Comparison of ENCODE assay signal across 13 mouse cellular contexts in genomic region chr2:91475791-91476190, GRCm38 (mm10). TPM values are rescaled to one million over a fixed set of nuclear protein-coding genes. Genes with fewer than 3 reads are reported as not detected.
DNase-seq lines count a peak whose midpoint lies in the region; ATAC-seq and TF ChIP-seq lines count a peak whose summit lies in the region.
"Had no signal": no experiment of that assay in that cellular context is flagged by ENCODE, and none has a peak within 500 bp of the region (broad histone marks: within the 10 kb centered on the region; RNA-seq: fewer than 3 reads in every experiment).

No protein-coding gene starts in this region.

- no peak for TF ChIP-seq CTCF in kidney, adult 2 months (conservative IDR thresholded peaks at IDR 0.05; ENCODE audit: insufficient read depth, insufficient read length, low read depth, low read length)
- no peak for TF ChIP-seq CTCF in heart, postnatal 0 days (IDR thresholded peaks at IDR 0.05; ENCODE audit: low read depth)
- TF ChIP-seq CTCF in left cerebral cortex, adult 2 months (IDR thresholded peaks at IDR 0.05), result no peak

- intact Hi-C loops in left cerebral cortex, adult 2 months (cut with DNase I), result loop anchor here (1.0 kb wide), 2 partner anchors 16 to 147 kb away; no protein-coding TSS in a partner anchor

- H3K27ac ChIP-seq in kidney, adult 2 months (ENCODE audit: insufficient read depth, low read depth, low read length), result no peak overlapping the region
- H3K27ac ChIP-seq in embryonic facial prominence, embryonic 10.5 days (replicated peaks), result peak overlapping the region; percentile 42; the same call in 1 of the 2 replicates
- peak overlapping the region; percentile 27 for H3K27ac ChIP-seq in heart, postnatal 0 days (ENCODE audit: low read depth)
- no peak overlapping the region for H3K27ac ChIP-seq in stomach, embryonic 16.5 days (ENCODE audit: low read length)
- no peak overlapping the region for H3K27ac ChIP-seq in left cerebral cortex, adult 2 months
- H3K27ac ChIP-seq: forebrain, embryonic 12.5 days; limb, embryonic 12.5 days had no signal

- TF ChIP-seq EP300 in heart, postnatal 0 days (IDR thresholded peaks at IDR 0.05; ENCODE audit: low read depth), result no peak

- H3K27me3 ChIP-seq in kidney, adult 2 months (replicated peaks; ENCODE audit: control insufficient read depth, insufficient read depth, low read length), result no peaks in the 10 kb centered on the region
- no peaks in the 10 kb centered on the region for H3K27me3 ChIP-seq in embryonic facial prominence, embryonic 10.5 days (replicated peaks; ENCODE audit: low read depth, poor library complexity, severe bottlenecking)
- H3K27me3 ChIP-seq in heart, postnatal 0 days (ENCODE audit: control insufficient read depth, insufficient read depth, low read length), result no peaks in the 10 kb centered on the region
- H3K27me3 ChIP-seq in stomach, embryonic 16.5 days (ENCODE audit: control insufficient read depth, insufficient read depth, low read length), result no peaks in the 10 kb centered on the region
- H3K27me3 ChIP-seq: forebrain, embryonic 12.5 days; intestine, embryonic 15.5 days; limb, embryonic 12.5 days had no signal

- TF ChIP-seq POLR2A in kidney, adult 2 months (IDR thresholded peaks at IDR 0.05; ENCODE audit: low read depth, low read length), result no peak

- WGBS in kidney, adult 2 months, result 60% methylated on average over 7 of the region's 7 CpGs
- WGBS in embryonic facial prominence, embryonic 10.5 days, result 76% methylated on average over 7 of the region's 7 CpGs
- 62% methylated on average over 7 of the region's 7 CpGs for WGBS in heart, postnatal 0 days
- WGBS in stomach, embryonic 16.5 days, result 58% methylated on average over 7 of the region's 7 CpGs

- DNase-seq in kidney, postnatal 10 days, result peak; percentile 45
- DNase-seq in kidney, adult 2 months, result no peak
- DNase-seq in embryonic facial prominence, embryonic 10.5 days (ENCODE audit: low spot score), result no peak
- DNase-seq in heart, postnatal 0 days (ENCODE audit: low spot score), result no peak
- no peak for DNase-seq in left cerebral cortex, adult 2 months (ENCODE audit: extremely low spot score in 1 of 2, low spot score in 2 of 2)
- DNase-seq in cerebellum, adult 8-10 months, result no peak
- DNase-seq: lung, adult 2 months; right cerebral cortex, postnatal 14 days had no signal

- H3K36me3 ChIP-seq in kidney, adult 2 months (ENCODE audit: control insufficient read depth, insufficient read depth, low read length), result no peaks in the 10 kb centered on the region
- H3K36me3 ChIP-seq in embryonic facial prominence, embryonic 10.5 days (replicated peaks), result peaks cover 97% of the 10 kb centered on the region
- peaks cover 36% of the 10 kb centered on the region for H3K36me3 ChIP-seq in heart, postnatal 0 days (replicated peaks; ENCODE audit: control insufficient read depth, insufficient read depth, low read length)
- peaks cover 4% of the 10 kb centered on the region; the same call in 1 of the 2 replicates for H3K36me3 ChIP-seq in stomach, embryonic 16.5 days (ENCODE audit: control insufficient read depth, insufficient read depth, low read length)

- ATAC-seq in heart, postnatal 0 days (ENCODE audit: insufficient read depth, low read depth), result peak; percentile 6; the same call in 1 of the 2 replicates
- ATAC-seq in stomach, embryonic 16.5 days (ENCODE audit: insufficient read depth, low FRiP score), result peak; percentile 5; the same call in 1 of the 2 replicates
- ATAC-seq: intestine, embryonic 15.5 days; midbrain, embryonic 16.5 days had no signal

- H3K4me2 ChIP-seq in heart, postnatal 0 days (ENCODE audit: low read depth, low read length), result no peak overlapping the region
- no peak overlapping the region for H3K4me2 ChIP-seq in stomach, embryonic 16.5 days (ENCODE audit: low read depth, low read length)
- H3K4me2 ChIP-seq: forebrain, embryonic 12.5 days; limb, embryonic 12.5 days had no signal

- no peaks in the 10 kb centered on the region; the same call in 1 of the 2 replicates for H3K4me1 ChIP-seq in kidney, adult 2 months (ENCODE audit: control insufficient read depth, insufficient read depth, low read length)
- peaks cover 27% of the 10 kb centered on the region for H3K4me1 ChIP-seq in embryonic facial prominence, embryonic 10.5 days
- H3K4me1 ChIP-seq in heart, postnatal 0 days (ENCODE audit: control insufficient read depth, insufficient read depth), result 0 out of 2 replicates have a peak, but pooled peaks cover 3% of the 10 kb centered on the region
- H3K4me1 ChIP-seq in stomach, embryonic 16.5 days (ENCODE audit: control insufficient read depth, insufficient read depth, low read length), result peaks cover 10% of the 10 kb centered on the region; the same call in 1 of the 2 replicates
- H3K4me1 ChIP-seq: limb, embryonic 12.5 days had no signal

- H3K4me3 ChIP-seq in kidney, adult 2 months (ENCODE audit: insufficient read depth, low read depth, low read length), result no peak overlapping the region
- no peak overlapping the region; the same call in 1 of the 2 replicates for H3K4me3 ChIP-seq in embryonic facial prominence, embryonic 10.5 days
- no peak overlapping the region for H3K4me3 ChIP-seq in heart, postnatal 0 days (ENCODE audit: low read depth, low read length)
- no peak overlapping the region for H3K4me3 ChIP-seq in stomach, embryonic 16.5 days (replicated peaks; ENCODE audit: low read length)
- H3K4me3 ChIP-seq in left cerebral cortex, adult 2 months, result no peak overlapping the region
- H3K4me3 ChIP-seq: forebrain, embryonic 12.5 days; intestine, embryonic 15.5 days; limb, embryonic 12.5 days had no signal

- H3K9ac ChIP-seq in heart, postnatal 0 days (replicated peaks; ENCODE audit: low read depth, low read length), result no peak overlapping the region
- no peak overlapping the region for H3K9ac ChIP-seq in stomach, embryonic 16.5 days (ENCODE audit: low read length)
- H3K9ac ChIP-seq: forebrain, embryonic 12.5 days; intestine, embryonic 15.5 days; limb, embryonic 12.5 days had no signal

- H3K9me3 ChIP-seq in embryonic facial prominence, embryonic 10.5 days, result no peaks in the 10 kb centered on the region
- no peaks in the 10 kb centered on the region for H3K9me3 ChIP-seq in heart, postnatal 0 days (replicated peaks; ENCODE audit: control insufficient read depth, low read length)
- H3K9me3 ChIP-seq in stomach, embryonic 16.5 days (replicated peaks; ENCODE audit: control insufficient read depth, low read length), result no peaks in the 10 kb centered on the region
- H3K9me3 ChIP-seq: forebrain, embryonic 12.5 days; intestine, embryonic 15.5 days; limb, embryonic 12.5 days had no signal

RNA-seq across cellular contexts. Expression of gene Lrp4, which starts 18.5 kb away (rescaled TPM):
- polyA plus RNA-seq in kidney, adult 2 months (2012; rRNA removed), result 8.6 and 10.3 TPM in 2 replicates
- polyA plus RNA-seq in embryonic facial prominence, embryonic 10.5 days (2016; fragmentation: Nextera tagmentation; extraction: Ambion mirVana), result 8.3 and 8.4 TPM in 2 replicates
- total RNA-seq in heart, postnatal 0 days (2014; rRNA removed; ENCODE audit: low replicate concordance), result 12.2 and 22.3 TPM in 2 replicates
- polyA plus RNA-seq in heart, postnatal 0 days (2015; fragmentation: Nextera tagmentation; extraction: Ambion mirVana), result 2.7 and 2.8 TPM in 2 replicates
- polyA plus RNA-seq in stomach, embryonic 16.5 days (2015; fragmentation: Nextera tagmentation; extraction: Ambion mirVana), result 5.4 and 5.6 TPM in 2 replicates
- total RNA-seq in left cerebral cortex, adult 2 months (2021), result 10 to 100 TPM; 25.3 to 27.3 TPM

RNA-seq across cellular contexts. Expression of gene 1110051M20Rik, which starts 31.3 kb away (rescaled TPM):
- 35.0 and 36.7 TPM in 2 replicates for polyA plus RNA-seq in kidney, adult 2 months (2012; rRNA removed)
- polyA plus RNA-seq in embryonic facial prominence, embryonic 10.5 days (2016; fragmentation: Nextera tagmentation; extraction: Ambion mirVana), result 75.3 and 76.9 TPM in 2 replicates
- 24.5 and 32.0 TPM in 2 replicates for total RNA-seq in heart, postnatal 0 days (2014; rRNA removed; ENCODE audit: low replicate concordance)
- 24.6 and 27.8 TPM in 2 replicates for polyA plus RNA-seq in heart, postnatal 0 days (2015; fragmentation: Nextera tagmentation; extraction: Ambion mirVana)
- 42.3 and 45.1 TPM in 2 replicates for polyA plus RNA-seq in stomach, embryonic 16.5 days (2015; fragmentation: Nextera tagmentation; extraction: Ambion mirVana)
- total RNA-seq in left cerebral cortex, adult 2 months (2021), result 100 to 1,000 TPM in 1 of 2 experiments, 10 to 100 TPM in 1; 90.6 to 107 TPM

RNA-seq across cellular contexts. Expression of gene Ckap5, which starts 50.8 kb away (rescaled TPM):
- 4.9 and 5.9 TPM in 2 replicates for polyA plus RNA-seq in kidney, adult 2 months (2012; rRNA removed)
- 137 and 141 TPM in 2 replicates for polyA plus RNA-seq in embryonic facial prominence, embryonic 10.5 days (2016; fragmentation: Nextera tagmentation; extraction: Ambion mirVana)
- 39.7 and 58.5 TPM in 2 replicates for total RNA-seq in heart, postnatal 0 days (2014; rRNA removed; ENCODE audit: low replicate concordance)
- 36.8 and 41.2 TPM in 2 replicates for polyA plus RNA-seq in heart, postnatal 0 days (2015; fragmentation: Nextera tagmentation; extraction: Ambion mirVana)
- 54.3 and 64.1 TPM in 2 replicates for polyA plus RNA-seq in stomach, embryonic 16.5 days (2015; fragmentation: Nextera tagmentation; extraction: Ambion mirVana)
- total RNA-seq in left cerebral cortex, adult 2 months (2021), result 100 to 1,000 TPM; 120 to 134 TPM

Comparison
In these comparisons a context has a peak if more than half of its experiments do, and no peak if none do; other contexts are left out.
1. H3K27ac ChIP-seq: peak in embryonic facial prominence, embryonic 10.5 days (single experiment) and heart, postnatal 0 days (single experiment); none in kidney, adult 2 months (single experiment), stomach, embryonic 16.5 days (single experiment) and left cerebral cortex, adult 2 months (single experiment).